8 mouse cellular contexts compared by ENCODE assay signal in genomic region chr19:5094243-5094632, GRCm38 (mm10). TPM values are rescaled to one million over a fixed set of nuclear protein-coding genes. Genes with fewer than 3 reads are reported as not detected.
DNase-seq lines count a peak whose midpoint lies in the region; ATAC-seq and TF ChIP-seq lines count a peak whose summit lies in the region.

No protein-coding gene starts in this region.

- peak; percentile 83 for DNase-seq in A20 (ENCODE audit: low read depth, low spot score)
- DNase-seq in kidney, postnatal 0 days (ENCODE audit: low spot score) = peak; percentile 94
- DNase-seq in liver, embryonic 11.5 days (ENCODE audit: low spot score) = peak; percentile 92
- DNase-seq in naive thymus-derived CD4-positive, alpha-beta T cell, adult 2 months (ENCODE audit: low read depth) = peak; percentile 89

- H3K27ac ChIP-seq in bone marrow macrophage, adult 2 months (ENCODE audit: insufficient read depth, low read depth, low read length) = no peak overlapping the region
- no peak overlapping the region for H3K27ac ChIP-seq in heart, embryonic 12.5 days (ENCODE audit: poor library complexity, severe bottlenecking)
- no peak overlapping the region for H3K27ac ChIP-seq in kidney, postnatal 0 days
- no peak overlapping the region for H3K27ac ChIP-seq in liver, embryonic 11.5 days (ENCODE audit: low read depth, low read length)
- H3K27ac ChIP-seq in stomach, embryonic 14.5 days (ENCODE audit: low read length) = no peak overlapping the region

- no peaks in the 10 kb centered on the region for H3K9me3 ChIP-seq in heart, embryonic 12.5 days (replicated peaks)
- no peaks in the 10 kb centered on the region for H3K9me3 ChIP-seq in kidney, postnatal 0 days (replicated peaks; ENCODE audit: low read length)
- no peaks in the 10 kb centered on the region for H3K9me3 ChIP-seq in liver, embryonic 11.5 days (ENCODE audit: control insufficient read depth, low read length)
- no peaks in the 10 kb centered on the region for H3K9me3 ChIP-seq in stomach, embryonic 14.5 days (ENCODE audit: control insufficient read depth, low read depth, low read length)

- peaks cover 8% of the 10 kb centered on the region for H3K4me1 ChIP-seq in bone marrow macrophage, adult 2 months (ENCODE audit: control insufficient read depth, insufficient read depth, low read length)
- peaks cover 56% of the 10 kb centered on the region for H3K4me1 ChIP-seq in heart, embryonic 12.5 days (replicated peaks)
- peaks cover 10% of the 10 kb centered on the region for H3K4me1 ChIP-seq in kidney, postnatal 0 days (replicated peaks; ENCODE audit: insufficient read depth, low read length)
- H3K4me1 ChIP-seq in liver, embryonic 11.5 days (replicated peaks; ENCODE audit: control insufficient read depth, insufficient read depth, low read length) = peaks cover 39% of the 10 kb centered on the region
- peaks cover 29% of the 10 kb centered on the region for H3K4me1 ChIP-seq in stomach, embryonic 14.5 days (ENCODE audit: control insufficient read depth, insufficient read depth, low read length)

- H3K4me3 ChIP-seq in bone marrow macrophage, adult 2 months (ENCODE audit: insufficient read depth, low read length) = no peak overlapping the region
- no peak overlapping the region for H3K4me3 ChIP-seq in heart, embryonic 12.5 days
- no peak overlapping the region for H3K4me3 ChIP-seq in kidney, postnatal 0 days (replicated peaks; ENCODE audit: low read depth, low read length)
- no peak overlapping the region; the same call in 1 of the 2 replicates for H3K4me3 ChIP-seq in liver, embryonic 11.5 days (ENCODE audit: low read depth, low read length)
- H3K4me3 ChIP-seq in stomach, embryonic 14.5 days (ENCODE audit: low read depth, low read length) = no peak overlapping the region

- peak; percentile 74 for ATAC-seq in erythroblast, adult 5-6 weeks (replicated peaks; ENCODE audit: low FRiP score, poor library complexity, severe bottlenecking)
- peak; percentile 56 for ATAC-seq in heart, embryonic 12.5 days (ENCODE audit: insufficient number of reproducible peaks, low FRiP score)
- ATAC-seq in kidney, postnatal 0 days (replicated peaks; ENCODE audit: low FRiP score, low read depth) = peak; percentile 71
- peak; percentile 73 for ATAC-seq in liver, embryonic 11.5 days (replicated peaks; ENCODE audit: low FRiP score)
- ATAC-seq in stomach, embryonic 14.5 days (ENCODE audit: insufficient number of reproducible peaks, insufficient read depth, low FRiP score, low read depth) = peak; percentile 65

- no peak overlapping the region for H3K9ac ChIP-seq in heart, embryonic 12.5 days
- no peak overlapping the region for H3K9ac ChIP-seq in kidney, postnatal 0 days (ENCODE audit: low read depth, low read length)
- no peak overlapping the region for H3K9ac ChIP-seq in liver, embryonic 11.5 days (ENCODE audit: low read depth, low read length)
- H3K9ac ChIP-seq in stomach, embryonic 14.5 days (replicated peaks; ENCODE audit: low read depth, low read length) = no peak overlapping the region

- peak overlapping the region; percentile 8; the same call in 1 of the 2 replicates for H3K4me2 ChIP-seq in heart, embryonic 12.5 days
- H3K4me2 ChIP-seq in kidney, postnatal 0 days (ENCODE audit: low read length) = no peak overlapping the region
- no peak overlapping the region for H3K4me2 ChIP-seq in liver, embryonic 11.5 days
- 0 out of 2 replicates have a peak overlapping the region, but pooled peaks have one; percentile 1 for H3K4me2 ChIP-seq in stomach, embryonic 14.5 days (replicated peaks; ENCODE audit: low read depth, low read length)

- TF ChIP-seq CTCF in bone marrow macrophage, adult 2 months (IDR thresholded peaks at IDR 0.05; ENCODE audit: low read depth, low read length) = peak; percentile 55; the same call in 1 of the 2 replicates
- TF ChIP-seq CTCF in kidney, postnatal 0 days (IDR thresholded peaks at IDR 0.05; ENCODE audit: low read depth) = peak; percentile 92

- 0 out of 2 replicates have a peak, but pooled peaks cover 2% of the 10 kb centered on the region for H3K27me3 ChIP-seq in heart, embryonic 12.5 days (replicated peaks)
- H3K27me3 ChIP-seq in kidney, postnatal 0 days (ENCODE audit: insufficient read depth, low read length) = no peaks in the 10 kb centered on the region
- peaks cover 2% of the 10 kb centered on the region; the same call in 1 of the 2 replicates for H3K27me3 ChIP-seq in liver, embryonic 11.5 days (replicated peaks; ENCODE audit: control insufficient read depth, insufficient read depth, low read length)
- no peaks in the 10 kb centered on the region for H3K27me3 ChIP-seq in stomach, embryonic 14.5 days (ENCODE audit: control insufficient read depth, insufficient read depth, low read length)

- H3K36me3 ChIP-seq in heart, embryonic 12.5 days = peaks cover 35% of the 10 kb centered on the region
- 0 out of 2 replicates have a peak, but pooled peaks cover 10% of the 10 kb centered on the region for H3K36me3 ChIP-seq in kidney, postnatal 0 days (ENCODE audit: insufficient read depth, low read length)
- peaks cover 9% of the 10 kb centered on the region for H3K36me3 ChIP-seq in liver, embryonic 11.5 days (ENCODE audit: control insufficient read depth, insufficient read depth, low read length)
- peaks cover 36% of the 10 kb centered on the region for H3K36me3 ChIP-seq in stomach, embryonic 14.5 days (ENCODE audit: control insufficient read depth, insufficient read depth, low read length)

- WGBS in heart, embryonic 12.5 days = under 1% methylated on average over 21 of the region's 21 CpGs
- 1% methylated on average over 21 of the region's 21 CpGs for WGBS in kidney, postnatal 0 days
- WGBS in liver, embryonic 11.5 days = 1% methylated on average over 21 of the region's 21 CpGs
- 1% methylated on average over 21 of the region's 21 CpGs for WGBS in stomach, embryonic 14.5 days

- TF ChIP-seq POLR2A in bone marrow macrophage, adult 2 months (IDR thresholded peaks at IDR 0.05; ENCODE audit: borderline replicate concordance, low read depth, low read length) = no peak

RNA-seq across cellular contexts. Expression of gene Cnih2, which starts 4.1 kb away (rescaled TPM):
- not detected in 2 replicates for polyA plus RNA-seq in bone marrow macrophage, adult 2 months (2012; ENCODE audit: insufficient read depth, insufficient read length, missing spikeins)
- total RNA-seq in erythroblast, adult 5-6 weeks (2015; ENCODE audit: low replicate concordance) = not detected in 2 replicates
- not detected in 2 replicates for total RNA-seq in erythroblast, adult 5-6 weeks (2017; ENCODE audit: low replicate concordance)
- 5.9 and 7.0 TPM in 2 replicates for polyA plus RNA-seq in heart, embryonic 12.5 days (2016; fragmentation: Nextera tagmentation; extraction: Ambion mirVana)
- polyA plus RNA-seq in kidney, postnatal 0 days (2015; fragmentation: Nextera tagmentation; extraction: Ambion mirVana) = 4.2 and 4.7 TPM in 2 replicates
- 8.4 and 9.5 TPM in 2 replicates for polyA plus RNA-seq in liver, embryonic 11.5 days (2014; fragmentation: Nextera tagmentation; extraction: Ambion mirVana)
- polyA plus RNA-seq in stomach, embryonic 14.5 days (2014; fragmentation: Nextera tagmentation; extraction: Ambion mirVana) = 25.8 and 27.3 TPM in 2 replicates

RNA-seq across cellular contexts. Expression of gene Yif1a, which starts 5.9 kb away (rescaled TPM):
- 33.2 and 34.1 TPM in 2 replicates for polyA plus RNA-seq in bone marrow macrophage, adult 2 months (2012; ENCODE audit: insufficient read depth, insufficient read length, missing spikeins)
- 6.3 and 7.1 TPM in 2 replicates for total RNA-seq in erythroblast, adult 5-6 weeks (2015; ENCODE audit: low replicate concordance)
- total RNA-seq in erythroblast, adult 5-6 weeks (2017; ENCODE audit: low replicate concordance) = 1.9 and 2.5 TPM in 2 replicates
- polyA plus RNA-seq in heart, embryonic 12.5 days (2016; fragmentation: Nextera tagmentation; extraction: Ambion mirVana) = 76.0 and 82.8 TPM in 2 replicates
- 129 and 132 TPM in 2 replicates for polyA plus RNA-seq in kidney, postnatal 0 days (2015; fragmentation: Nextera tagmentation; extraction: Ambion mirVana)
- polyA plus RNA-seq in liver, embryonic 11.5 days (2014; fragmentation: Nextera tagmentation; extraction: Ambion mirVana) = 77.8 and 83.4 TPM in 2 replicates
- 112 and 117 TPM in 2 replicates for polyA plus RNA-seq in stomach, embryonic 14.5 days (2014; fragmentation: Nextera tagmentation; extraction: Ambion mirVana)

RNA-seq across cellular contexts. Expression of gene Tmem151a, which starts 8.9 kb away (rescaled TPM):
- not detected in 2 replicates for polyA plus RNA-seq in bone marrow macrophage, adult 2 months (2012; ENCODE audit: insufficient read depth, insufficient read length, missing spikeins)
- not detected in 2 replicates for total RNA-seq in erythroblast, adult 5-6 weeks (2015; ENCODE audit: low replicate concordance)
- not detected in 2 replicates for total RNA-seq in erythroblast, adult 5-6 weeks (2017; ENCODE audit: low replicate concordance)
- 4.4 TPM in 2 replicates for polyA plus RNA-seq in heart, embryonic 12.5 days (2016; fragmentation: Nextera tagmentation; extraction: Ambion mirVana)
- 1.4 and 2.1 TPM in 2 replicates for polyA plus RNA-seq in kidney, postnatal 0 days (2015; fragmentation: Nextera tagmentation; extraction: Ambion mirVana)
- polyA plus RNA-seq in liver, embryonic 11.5 days (2014; fragmentation: Nextera tagmentation; extraction: Ambion mirVana) = 2.6 TPM in 2 replicates
- 6.4 and 7.7 TPM in 2 replicates for polyA plus RNA-seq in stomach, embryonic 14.5 days (2014; fragmentation: Nextera tagmentation; extraction: Ambion mirVana)

RNA-seq across cellular contexts. Expression of gene Rab1b, which starts 12.6 kb away (rescaled TPM):
- 120 and 142 TPM in 2 replicates for polyA plus RNA-seq in bone marrow macrophage, adult 2 months (2012; ENCODE audit: insufficient read depth, insufficient read length, missing spikeins)
- total RNA-seq in erythroblast, adult 5-6 weeks (2015; ENCODE audit: low replicate concordance) = 14.4 and 23.6 TPM in 2 replicates
- total RNA-seq in erythroblast, adult 5-6 weeks (2017; ENCODE audit: low replicate concordance) = 19.4 and 22.9 TPM in 2 replicates
- polyA plus RNA-seq in heart, embryonic 12.5 days (2016; fragmentation: Nextera tagmentation; extraction: Ambion mirVana) = 218 and 226 TPM in 2 replicates
- polyA plus RNA-seq in kidney, postnatal 0 days (2015; fragmentation: Nextera tagmentation; extraction: Ambion mirVana) = 270 and 284 TPM in 2 replicates
- polyA plus RNA-seq in liver, embryonic 11.5 days (2014; fragmentation: Nextera tagmentation; extraction: Ambion mirVana) = 180 and 185 TPM in 2 replicates
- 253 TPM in 2 replicates for polyA plus RNA-seq in stomach, embryonic 14.5 days (2014; fragmentation: Nextera tagmentation; extraction: Ambion mirVana)

RNA-seq across cellular contexts. Expression of gene Klc2, which starts 24.1 kb away (rescaled TPM):
- polyA plus RNA-seq in bone marrow macrophage, adult 2 months (2012; ENCODE audit: insufficient read depth, insufficient read length, missing spikeins) = 13.8 and 14.8 TPM in 2 replicates
- 4.2 TPM in 1 of 2 replicates, not detected in the other for total RNA-seq in erythroblast, adult 5-6 weeks (2015; ENCODE audit: low replicate concordance)
- total RNA-seq in erythroblast, adult 5-6 weeks (2017; ENCODE audit: low replicate concordance) = 1.4 TPM in 1 of 2 replicates, not detected in the other
- 24.0 and 28.6 TPM in 2 replicates for polyA plus RNA-seq in heart, embryonic 12.5 days (2016; fragmentation: Nextera tagmentation; extraction: Ambion mirVana)
- polyA plus RNA-seq in kidney, postnatal 0 days (2015; fragmentation: Nextera tagmentation; extraction: Ambion mirVana) = 18.1 and 20.2 TPM in 2 replicates
- polyA plus RNA-seq in liver, embryonic 11.5 days (2014; fragmentation: Nextera tagmentation; extraction: Ambion mirVana) = 7.3 and 8.3 TPM in 2 replicates
- polyA plus RNA-seq in stomach, embryonic 14.5 days (2014; fragmentation: Nextera tagmentation; extraction: Ambion mirVana) = 15.7 and 15.9 TPM in 2 replicates

Comparison
In these comparisons a context has a peak if more than half of its experiments do, and no peak if none do; other contexts are left out.
1. H3K4me2 ChIP-seq: peak in heart, embryonic 12.5 days (single experiment) and stomach, embryonic 14.5 days (single experiment); none in kidney, postnatal 0 days (single experiment) and liver, embryonic 11.5 days (single experiment).
2. Peak in every context shown above with its lines, with median percentiles within 50 percentile points of each other: DNase-seq and ATAC-seq.